Mouse (Mus musculus) CD4-positive, CD25-positive, alpha-beta regulatory T cell, adult 9 weeks (primary cell): ENCODE results near the gene Emx2. TPM values are rescaled to one million over a fixed set of nuclear protein-coding genes. Genes with fewer than 3 reads are reported as not detected.

Source experiments
- polyA plus RNA-seq: library from polyadenylated mRNA; unstranded; fragments of 100-300 nt; shearing (Covaris generic); gene quantifications from one replicate; pipeline ENCODE4 v1.2.1, GENCODE M21; 2017

Gene Emx2
- polyA plus RNA-seq = not detected

DNA sequence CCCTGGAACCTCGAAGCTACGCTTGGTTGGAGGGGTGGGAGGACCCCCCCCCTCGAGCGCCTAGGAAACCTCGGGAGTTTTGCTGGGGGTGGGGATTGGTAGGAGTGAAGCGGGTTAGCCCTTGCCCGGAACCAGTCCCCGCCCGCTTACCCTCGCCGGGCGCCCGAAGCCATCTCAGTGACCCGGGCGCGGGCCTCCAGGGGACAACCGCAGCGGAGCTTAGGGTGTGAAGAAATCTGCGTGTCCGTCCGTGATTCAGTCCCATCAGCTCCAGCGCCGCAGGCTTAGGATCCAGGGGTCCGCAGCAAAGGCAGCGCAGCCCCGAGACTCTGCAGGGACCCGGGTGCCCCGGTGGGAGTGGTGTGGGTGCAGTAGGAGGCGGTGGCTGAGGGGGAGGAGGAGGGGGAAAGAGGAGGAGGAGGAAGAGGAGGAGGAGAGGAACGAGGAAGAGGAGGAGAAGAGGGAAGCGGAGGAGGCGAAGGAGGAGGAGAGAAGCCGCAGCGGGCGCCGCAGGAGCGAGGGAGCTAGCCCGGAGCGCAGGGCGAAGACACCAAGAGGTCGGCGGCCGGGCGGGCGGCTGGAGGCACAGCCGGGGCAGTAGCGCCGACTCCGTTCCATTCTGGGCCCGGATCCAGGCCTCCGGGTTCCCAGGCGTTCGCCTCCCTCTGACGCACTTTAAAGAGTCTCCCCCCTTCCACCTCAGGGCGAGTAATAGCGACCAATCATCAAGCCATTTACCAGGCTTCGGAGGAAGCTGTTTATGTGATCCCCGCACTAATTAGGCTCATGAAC is at the start of gene Emx2:
Gene Emx2, plus strand, starts transcription at position 422 of the 792 bp plus-strand sequence.

Other genes with a start within 250 kb of the Emx2 start
- not detected for gene Kcnk18, start 239.2 kb upstream of the Emx2 start, polyA plus RNA-seq
- 7.1 TPM for gene Slc18a2, start 197.5 kb upstream of the Emx2 start, polyA plus RNA-seq
- gene Rps12-ps3, start 136.1 kb upstream of the Emx2 start, polyA plus RNA-seq = 105 TPM
- gene Pdzd8, start 112.6 kb upstream of the Emx2 start, polyA plus RNA-seq = 5.3 TPM